Mouse (Mus musculus): ENCODE data around the gene Rmi2. TPM values are rescaled to one million over a fixed set of nuclear protein-coding genes. Genes with fewer than 3 reads are reported as not detected.

Gene Rmi2
- total and polyA plus RNA-seq, 2 experiments: 0.09 TPM; not detected in 1

DNA sequence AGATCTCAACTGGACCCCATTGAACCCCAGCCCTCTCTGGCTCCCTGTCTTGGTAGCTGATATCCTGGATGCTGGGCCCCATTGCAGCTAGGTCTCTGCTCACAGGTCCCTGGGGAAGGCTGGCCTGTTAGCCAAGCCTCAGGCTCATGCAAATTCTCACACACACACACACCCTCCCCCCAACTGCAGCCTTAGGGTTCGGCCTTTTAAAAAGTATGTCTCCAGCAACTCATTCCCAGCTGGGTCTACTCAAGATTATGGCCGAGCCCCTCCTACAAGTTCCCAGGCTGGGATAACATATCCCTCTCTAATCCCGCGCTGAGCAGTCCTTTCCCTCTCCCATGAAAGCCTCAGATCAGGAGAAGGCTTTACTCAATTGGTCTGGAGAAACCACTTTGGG, 13.5 kb upstream of the Rmi2 start:
- Histone ChIP-seq H3K4me3 (ENCODE audit: insufficient read depth, low read depth, low read length) (no peak overlapping the region), H3K27me3 (ENCODE audit: control insufficient read depth, insufficient read depth, low read length) (no peaks in the 10 kb centered on the region), H3K79me2 (ENCODE audit: control insufficient read depth, insufficient read depth, low read length) (no peaks in the 10 kb centered on the region), H3K4me1 (ENCODE audit: control insufficient read depth, insufficient read depth, low read length) (no peaks in the 10 kb centered on the region), H3K27ac (replicated peaks; ENCODE audit: insufficient read depth, low read depth, low read length) (no peak overlapping the region), H3K36me3 (ENCODE audit: control insufficient read depth, insufficient read depth, low read length) (no peaks in the 10 kb centered on the region), H3K9ac (ENCODE audit: low read depth, low read length) (no peak overlapping the region)
- 91% methylated on average over 4 of the region's 4 CpGs for WGBS
- DNase-seq (ENCODE audit: extremely low read depth, low read depth, low spot score): no peak
- no peak for TF ChIP-seq CTCF (IDR thresholded peaks at IDR 0.05; ENCODE audit: low read depth, low read length)
- no peak for TF ChIP-seq POLR2A (IDR thresholded peaks at IDR 0.05; ENCODE audit: extremely low read depth, insufficient read depth, low read length)

DNA sequence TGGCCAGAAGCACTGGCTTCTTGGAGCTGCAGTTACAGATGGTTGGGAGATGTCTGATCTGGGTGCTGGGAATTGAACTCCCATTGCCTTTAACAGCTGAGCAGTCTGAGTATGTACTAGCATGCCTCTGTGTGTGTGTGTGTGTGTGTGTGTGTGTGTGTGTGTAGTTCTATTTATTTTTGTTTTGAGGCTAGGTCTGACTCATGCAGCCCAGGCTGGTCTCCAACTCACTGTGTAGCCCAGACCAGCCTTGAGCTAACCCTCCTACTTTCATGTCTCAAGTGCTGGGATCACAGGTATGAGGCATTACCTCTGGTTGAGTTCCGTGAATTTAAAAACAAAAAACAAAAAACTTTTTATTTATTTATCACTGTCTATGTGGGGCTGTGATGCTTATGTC, 10.3 kb upstream of the Rmi2 start:
- WGBS: 83% methylated on average over 1 of the region's 1 CpGs
- Histone ChIP-seq H3K27ac (replicated peaks; ENCODE audit: insufficient read depth, low read depth, low read length) (no peak overlapping the region), H3K4me1 (ENCODE audit: control insufficient read depth, insufficient read depth, low read length) (no peaks in the 10 kb centered on the region), H3K27me3 (ENCODE audit: control insufficient read depth, insufficient read depth, low read length) (no peaks in the 10 kb centered on the region), H3K4me3 (ENCODE audit: insufficient read depth, low read depth, low read length) (no peak overlapping the region), H3K36me3 (ENCODE audit: control insufficient read depth, insufficient read depth, low read length) (no peaks in the 10 kb centered on the region), H3K9ac (ENCODE audit: low read depth, low read length) (no peak overlapping the region), H3K79me2 (ENCODE audit: control insufficient read depth, insufficient read depth, low read length) (no peaks in the 10 kb centered on the region)
- no peak for DNase-seq (ENCODE audit: extremely low read depth, low read depth, low spot score)
- no peak for TF ChIP-seq POLR2A (IDR thresholded peaks at IDR 0.05; ENCODE audit: extremely low read depth, insufficient read depth, low read length)
- TF ChIP-seq CTCF (IDR thresholded peaks at IDR 0.05; ENCODE audit: low read depth, low read length): no peak

DNA sequence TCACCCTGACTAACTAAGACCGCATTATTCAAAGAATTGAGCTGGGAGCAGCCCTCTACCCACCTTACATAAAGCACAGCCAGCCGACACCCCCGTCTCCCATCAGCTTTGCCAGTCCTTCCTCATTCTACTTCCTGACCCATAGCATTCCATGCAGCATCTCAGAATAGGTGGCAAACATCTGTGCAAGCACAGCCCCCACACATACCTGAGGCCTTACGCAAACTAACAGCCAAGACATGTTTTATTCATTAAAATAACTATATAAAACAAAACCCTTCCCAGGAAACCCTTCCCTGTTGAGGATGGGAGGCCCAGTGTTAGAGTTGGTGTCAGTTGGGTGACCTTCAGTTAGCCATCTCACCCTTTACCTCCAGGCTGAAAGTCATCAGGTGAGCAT, 9.0 kb upstream of the Rmi2 start:
- no peak for DNase-seq (ENCODE audit: extremely low read depth, low read depth, low spot score)
- Histone ChIP-seq H3K27ac (replicated peaks; ENCODE audit: insufficient read depth, low read depth, low read length) (no peak overlapping the region), H3K4me1 (ENCODE audit: control insufficient read depth, insufficient read depth, low read length) (no peaks in the 10 kb centered on the region), H3K9ac (ENCODE audit: low read depth, low read length) (no peak overlapping the region), H3K27me3 (ENCODE audit: control insufficient read depth, insufficient read depth, low read length) (no peaks in the 10 kb centered on the region), H3K4me3 (ENCODE audit: insufficient read depth, low read depth, low read length) (no peak overlapping the region), H3K36me3 (ENCODE audit: control insufficient read depth, insufficient read depth, low read length) (no peaks in the 10 kb centered on the region), H3K79me2 (ENCODE audit: control insufficient read depth, insufficient read depth, low read length) (no peaks in the 10 kb centered on the region)
- TF ChIP-seq POLR2A (IDR thresholded peaks at IDR 0.05; ENCODE audit: extremely low read depth, insufficient read depth, low read length) (no peak), CTCF (IDR thresholded peaks at IDR 0.05; ENCODE audit: low read depth, low read length) (no peak)
- 95% methylated on average over 4 of the region's 4 CpGs for WGBS

DNA sequence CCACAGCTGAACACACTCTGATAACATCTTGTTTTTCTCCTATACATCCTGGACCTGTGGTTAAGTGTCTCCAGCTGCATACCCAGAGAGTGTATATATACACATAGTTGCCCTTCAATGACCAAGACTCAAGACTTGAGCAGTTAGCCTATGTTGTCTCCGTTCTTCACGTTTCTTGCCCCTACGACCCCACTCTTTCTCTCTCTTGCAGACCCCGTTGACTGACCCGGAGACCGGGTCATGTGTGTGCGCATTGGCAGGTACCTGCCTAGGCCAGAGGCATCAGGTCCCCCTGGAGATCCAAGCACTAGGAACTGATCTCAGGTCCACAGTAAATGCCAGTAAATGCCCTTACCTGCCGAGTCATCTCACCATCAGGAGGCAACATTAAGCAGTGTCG, 7.6 kb upstream of the Rmi2 start:
- DNase-seq (ENCODE audit: extremely low read depth, low read depth, low spot score): no peak
- Histone ChIP-seq H3K27me3 (ENCODE audit: control insufficient read depth, insufficient read depth, low read length) (no peaks in the 10 kb centered on the region), H3K36me3 (ENCODE audit: control insufficient read depth, insufficient read depth, low read length) (no peaks in the 10 kb centered on the region), H3K4me1 (ENCODE audit: control insufficient read depth, insufficient read depth, low read length) (no peaks in the 10 kb centered on the region), H3K27ac (replicated peaks; ENCODE audit: insufficient read depth, low read depth, low read length) (no peak overlapping the region), H3K9ac (ENCODE audit: low read depth, low read length) (no peak overlapping the region), H3K79me2 (ENCODE audit: control insufficient read depth, insufficient read depth, low read length) (no peaks in the 10 kb centered on the region), H3K4me3 (ENCODE audit: insufficient read depth, low read depth, low read length) (no peak overlapping the region)
- WGBS: 94% methylated on average over 9 of the region's 9 CpGs
- no peak for TF ChIP-seq CTCF (IDR thresholded peaks at IDR 0.05; ENCODE audit: low read depth, low read length)
- no peak for TF ChIP-seq POLR2A (IDR thresholded peaks at IDR 0.05; ENCODE audit: extremely low read depth, insufficient read depth, low read length)

DNA sequence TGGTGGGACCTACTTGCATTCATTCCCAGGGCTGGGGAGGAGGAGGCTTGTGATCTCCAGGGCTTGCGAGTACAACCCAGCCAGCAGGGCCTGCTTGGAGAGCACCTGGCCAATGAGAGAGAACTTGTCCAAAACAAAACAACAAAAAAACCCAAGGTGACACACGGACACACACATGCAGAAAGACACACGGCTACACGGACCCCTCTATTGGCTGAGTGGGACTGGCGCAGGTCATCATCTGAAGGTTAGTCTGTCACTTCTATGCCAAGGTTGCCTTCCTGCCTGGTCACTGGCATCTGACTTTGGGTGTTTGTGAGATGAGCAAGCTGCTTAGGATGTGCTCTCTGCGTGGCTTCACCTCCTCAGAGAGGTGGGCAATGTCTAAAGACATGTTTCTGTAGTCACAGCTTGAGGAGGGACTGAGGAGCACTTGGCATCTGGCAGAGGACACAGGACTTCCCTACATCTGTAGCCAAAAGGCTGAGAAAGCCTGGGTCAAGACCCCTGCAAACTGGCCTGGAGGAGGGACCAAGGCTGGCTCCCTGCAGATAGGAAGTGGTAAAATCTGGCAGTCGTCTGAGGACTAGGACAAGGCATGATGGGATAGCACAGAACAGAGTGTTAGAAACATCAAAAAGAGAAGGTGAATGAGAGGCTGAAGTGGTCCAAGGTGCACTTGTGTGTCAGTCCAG, 6.9 kb upstream of the Rmi2 start:
- Histone ChIP-seq H3K79me2 (ENCODE audit: control insufficient read depth, insufficient read depth, low read length) (no peaks in the 10 kb centered on the region), H3K9ac (ENCODE audit: low read depth, low read length) (no peak overlapping the region), H3K4me1 (ENCODE audit: control insufficient read depth, insufficient read depth, low read length) (no peaks in the 10 kb centered on the region), H3K27ac (replicated peaks; ENCODE audit: insufficient read depth, low read depth, low read length) (no peak overlapping the region), H3K4me3 (ENCODE audit: insufficient read depth, low read depth, low read length) (no peak overlapping the region), H3K36me3 (ENCODE audit: control insufficient read depth, insufficient read depth, low read length) (no peaks in the 10 kb centered on the region), H3K27me3 (ENCODE audit: control insufficient read depth, insufficient read depth, low read length) (no peaks in the 10 kb centered on the region)
- TF ChIP-seq POLR2A (IDR thresholded peaks at IDR 0.05; ENCODE audit: extremely low read depth, insufficient read depth, low read length): no peak
- TF ChIP-seq CTCF (IDR thresholded peaks at IDR 0.05; ENCODE audit: low read depth, low read length): no peak
- 90% methylated on average over 7 of the region's 7 CpGs for WGBS
- no peak for DNase-seq (ENCODE audit: extremely low read depth, low read depth, low spot score)

DNA sequence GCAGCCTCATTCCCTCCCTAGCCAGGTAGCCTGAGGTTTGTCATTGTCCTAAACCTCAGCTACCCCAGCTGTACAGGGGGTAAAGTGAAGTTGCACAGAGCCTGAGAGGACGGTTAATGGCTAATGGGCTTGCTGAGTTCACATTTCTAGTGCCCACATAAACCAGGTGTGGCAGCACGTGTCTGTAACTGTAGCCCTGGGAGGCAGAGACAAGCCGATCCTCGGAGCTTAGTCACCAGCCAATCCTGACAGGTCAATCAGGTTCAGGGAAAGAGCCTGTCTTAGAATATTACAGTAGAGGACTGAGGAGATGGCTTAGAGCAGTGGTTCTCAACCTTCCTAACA, 6.4 kb upstream of the Rmi2 start:
- WGBS: 89% methylated on average over 4 of the region's 4 CpGs
- Histone ChIP-seq H3K4me3 (ENCODE audit: insufficient read depth, low read depth, low read length) (no peak overlapping the region), H3K4me1 (ENCODE audit: control insufficient read depth, insufficient read depth, low read length) (no peaks in the 10 kb centered on the region), H3K9ac (ENCODE audit: low read depth, low read length) (no peak overlapping the region), H3K36me3 (ENCODE audit: control insufficient read depth, insufficient read depth, low read length) (no peaks in the 10 kb centered on the region), H3K79me2 (ENCODE audit: control insufficient read depth, insufficient read depth, low read length) (no peaks in the 10 kb centered on the region), H3K27ac (replicated peaks; ENCODE audit: insufficient read depth, low read depth, low read length) (no peak overlapping the region), H3K27me3 (ENCODE audit: control insufficient read depth, insufficient read depth, low read length) (no peaks in the 10 kb centered on the region)
- no peak for DNase-seq (ENCODE audit: extremely low read depth, low read depth, low spot score)
- no peak for TF ChIP-seq CTCF (IDR thresholded peaks at IDR 0.05; ENCODE audit: low read depth, low read length)
- TF ChIP-seq POLR2A (IDR thresholded peaks at IDR 0.05; ENCODE audit: extremely low read depth, insufficient read depth, low read length): no peak
